Mouse (Mus musculus): ENCODE measurements around the gene Npffr2. TPM values are rescaled to one million over a fixed set of nuclear protein-coding genes. Genes with fewer than 3 reads are reported as not detected.

The Npffr2 gene
- total and polyA plus RNA-seq, 2 experiments from 2014 or later: not detected

DNA sequence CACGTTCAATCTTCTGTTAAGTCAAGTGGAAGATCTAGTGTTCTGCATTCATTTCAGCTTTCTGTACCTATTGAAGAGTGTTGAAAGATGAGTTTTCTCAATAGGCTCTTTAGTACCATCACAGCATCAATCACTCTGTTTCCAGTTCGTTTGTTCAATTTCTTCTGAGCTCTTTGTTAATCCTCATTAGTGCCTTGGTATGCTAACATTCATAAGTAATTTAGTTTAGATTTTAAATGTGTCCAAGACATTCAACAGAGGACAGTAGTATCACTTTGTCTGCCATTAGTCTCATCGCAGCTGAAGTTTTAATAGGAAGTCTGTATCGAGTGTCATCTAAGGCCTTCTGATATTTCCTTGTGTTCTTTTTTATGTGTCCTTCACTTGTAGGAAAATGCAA, 65.1 kb downstream of the Npffr2 start:
- no peak for ATAC-seq (ENCODE audit: insufficient read depth, low read depth)

GRCm38 (mm10) chr5:89611322-89612015, 84.2 kb downstream of the Npffr2 start:
- Histone ChIP-seq H3K27ac (ENCODE audit: low read depth) (no peak overlapping the region), H3K4me1 (ENCODE audit: control insufficient read depth, insufficient read depth) (no peaks in the 10 kb centered on the region), H3K9ac (replicated peaks; ENCODE audit: low read depth, low read length) (no peak overlapping the region), H3K4me2 (ENCODE audit: low read depth, low read length) (no peak overlapping the region), H3K27me3 (ENCODE audit: control insufficient read depth, insufficient read depth, low read length) (no peaks in the 10 kb centered on the region), H3K4me3 (ENCODE audit: low read depth, low read length) (no peak overlapping the region), H3K9me3 (replicated peaks; ENCODE audit: control insufficient read depth, low read length) (no peaks in the 10 kb centered on the region), H3K36me3 (replicated peaks; ENCODE audit: control insufficient read depth, insufficient read depth, low read length) (no peaks in the 10 kb centered on the region)
- TF ChIP-seq EP300 (IDR thresholded peaks at IDR 0.05; ENCODE audit: low read depth) (no peak), CTCF (IDR thresholded peaks at IDR 0.05; ENCODE audit: low read depth) (no peak)
- no peak for DNase-seq (ENCODE audit: low spot score)
- ATAC-seq (ENCODE audit: insufficient read depth, low read depth): no peak
- WGBS: 55% methylated on average over 2 of the region's 2 CpGs

More for the DNA sequence above, 65.1 kb downstream of the Npffr2 start:
- Histone ChIP-seq H3K27ac (ENCODE audit: low read depth) (no peak overlapping the region), H3K4me1 (ENCODE audit: control insufficient read depth, insufficient read depth) (no peaks in the 10 kb centered on the region), H3K9ac (replicated peaks; ENCODE audit: low read depth, low read length) (no peak overlapping the region), H3K27me3 (ENCODE audit: control insufficient read depth, insufficient read depth, low read length) (no peaks in the 10 kb centered on the region), H3K36me3 (replicated peaks; ENCODE audit: control insufficient read depth, insufficient read depth, low read length) (no peaks in the 10 kb centered on the region), H3K4me2 (ENCODE audit: low read depth, low read length) (no peak overlapping the region), H3K9me3 (replicated peaks; ENCODE audit: control insufficient read depth, low read length) (no peaks in the 10 kb centered on the region), H3K4me3 (ENCODE audit: low read depth, low read length) (no peak overlapping the region)
- 69% methylated on average over 4 of the region's 4 CpGs for WGBS
- DNase-seq (ENCODE audit: low spot score): no peak
- no peak for TF ChIP-seq EP300 (IDR thresholded peaks at IDR 0.05; ENCODE audit: low read depth)
- no peak for TF ChIP-seq CTCF (IDR thresholded peaks at IDR 0.05; ENCODE audit: low read depth)

DNA sequence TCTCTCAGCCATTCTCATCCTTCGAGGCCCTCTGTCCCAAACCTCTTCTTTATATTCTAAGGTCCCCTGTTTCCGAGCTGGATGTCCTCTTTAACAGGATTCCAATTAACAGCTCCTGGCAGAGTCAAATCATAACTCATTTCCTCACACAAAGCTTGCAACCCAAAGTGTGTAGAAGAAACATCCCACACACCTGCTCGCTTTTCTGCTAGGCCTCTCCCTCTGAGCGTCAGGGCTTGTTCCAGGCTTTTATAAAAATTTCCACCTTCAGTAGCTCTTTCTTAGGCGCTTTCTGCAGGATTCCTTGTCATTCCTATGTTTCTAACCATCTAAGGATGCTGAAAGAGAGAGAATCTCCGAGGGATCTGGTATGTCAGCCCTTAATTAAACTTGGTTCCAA, 85.0 kb downstream of the Npffr2 start:
- no peaks in the 10 kb centered on the region for H3K4me1 ChIP-seq (ENCODE audit: control insufficient read depth, insufficient read depth)
- H3K9ac ChIP-seq (replicated peaks; ENCODE audit: low read depth, low read length): no peak overlapping the region
- DNase-seq (ENCODE audit: low spot score) (no peak), ATAC-seq (ENCODE audit: insufficient read depth, low read depth) (no peak)
- WGBS: 69% methylated on average over 6 of the region's 6 CpGs
- no peaks in the 10 kb centered on the region for H3K27me3 ChIP-seq (ENCODE audit: control insufficient read depth, insufficient read depth, low read length)
- no peak overlapping the region for H3K4me2 ChIP-seq (ENCODE audit: low read depth, low read length)
- H3K4me3 ChIP-seq (ENCODE audit: low read depth, low read length): no peak overlapping the region
- no peak overlapping the region for H3K27ac ChIP-seq (ENCODE audit: low read depth)
- TF ChIP-seq EP300 (IDR thresholded peaks at IDR 0.05; ENCODE audit: low read depth) (no peak), CTCF (IDR thresholded peaks at IDR 0.05; ENCODE audit: low read depth) (no peak)
- no peaks in the 10 kb centered on the region for H3K36me3 ChIP-seq (replicated peaks; ENCODE audit: control insufficient read depth, insufficient read depth, low read length)
- no peaks in the 10 kb centered on the region for H3K9me3 ChIP-seq (replicated peaks; ENCODE audit: control insufficient read depth, low read length)

GRCm38 (mm10) chr5:89631599-89631998, 104.4 kb downstream of the Npffr2 start:
- H3K4me1 ChIP-seq (ENCODE audit: control insufficient read depth, insufficient read depth): no peaks in the 10 kb centered on the region
- no peak overlapping the region for H3K4me3 ChIP-seq (ENCODE audit: low read depth, low read length)
- no peaks in the 10 kb centered on the region for H3K27me3 ChIP-seq (ENCODE audit: control insufficient read depth, insufficient read depth, low read length)
- no peak overlapping the region for H3K4me2 ChIP-seq (ENCODE audit: low read depth, low read length)
- ATAC-seq (ENCODE audit: insufficient read depth, low read depth): no peak
- no peak for DNase-seq (ENCODE audit: low spot score)
- H3K36me3 ChIP-seq (replicated peaks; ENCODE audit: control insufficient read depth, insufficient read depth, low read length): no peaks in the 10 kb centered on the region
- 53% methylated on average over 1 of the region's 1 CpGs for WGBS
- TF ChIP-seq EP300 (IDR thresholded peaks at IDR 0.05; ENCODE audit: low read depth) (no peak), CTCF (IDR thresholded peaks at IDR 0.05; ENCODE audit: low read depth) (no peak)
- no peak overlapping the region for H3K27ac ChIP-seq (ENCODE audit: low read depth)
- H3K9ac ChIP-seq (replicated peaks; ENCODE audit: low read depth, low read length): no peak overlapping the region
- H3K9me3 ChIP-seq (replicated peaks; ENCODE audit: control insufficient read depth, low read length): no peaks in the 10 kb centered on the region

Other genes starting within 250 kb of the Npffr2 start
- 0.53 TPM in 1 of 2 replicates, not detected in the other for gene Gc, start 69.5 kb upstream of the Npffr2 start, total RNA-seq (2014; rRNA removed; ENCODE audit: low replicate concordance)
- gene Gc, start 69.5 kb upstream of the Npffr2 start, polyA plus RNA-seq (2015; fragmentation: Nextera tagmentation; extraction: Ambion mirVana): 0.05 TPM in 1 of 2 replicates, not detected in the other